Mouse (Mus musculus) spleen, postnatal 4 days (tissue): ENCODE measurements around the gene Cd8a.

Source experiments
- DNase-seq, 2 experiments: peaks; one replicate each; pipeline ENCODE4 v3.0.0; 2022; ENCODE audit warnings: low spot score in 2 of 2

Gene Cd8a

GRCm38 (mm10) chr6:71371085-71371605 is 2.1 kb upstream of the Cd8a start:
- no peak for DNase-seq

- DNase-seq: no peak
Observed at GRCm38 (mm10) chr6:71372041-71372720, 1.0 kb upstream of the Cd8a start.

GRCm38 (mm10) chr6:71374311-71374829 is 1.1 kb downstream of the Cd8a start:
- DNase-seq: no peak

DNA sequence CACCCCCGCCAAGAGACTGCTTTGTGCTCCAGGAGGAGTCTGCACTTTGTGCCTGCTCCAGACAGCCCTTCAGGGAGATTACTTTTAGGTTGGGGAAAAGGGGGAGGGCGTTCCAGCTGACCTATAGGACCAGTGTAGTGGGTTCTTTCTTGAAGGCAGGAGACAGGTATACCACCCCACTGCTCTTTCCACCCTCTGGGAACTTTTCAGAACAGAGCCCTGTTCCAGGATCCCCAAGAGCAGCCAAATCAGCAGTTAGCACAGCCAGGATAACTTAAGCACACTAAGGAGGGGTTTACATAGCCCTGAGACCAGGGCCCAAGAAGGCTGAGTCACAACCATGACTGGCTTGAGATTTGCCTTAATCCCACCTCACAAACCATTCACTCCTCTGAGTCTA is 1.7 kb downstream of the Cd8a start:
- DNase-seq: no peak

GRCm38 (mm10) chr6:71376711-71377110 is 3.5 kb downstream of the Cd8a start:
- no peak for DNase-seq

- DNase-seq: no peak
Observed at GRCm38 (mm10) chr6:71381654-71382053, 8.4 kb downstream of the Cd8a start.

GRCm38 (mm10) chr6:71390496-71390895 is 17.3 kb downstream of the Cd8a start:
- DNase-seq: no peak

DNA sequence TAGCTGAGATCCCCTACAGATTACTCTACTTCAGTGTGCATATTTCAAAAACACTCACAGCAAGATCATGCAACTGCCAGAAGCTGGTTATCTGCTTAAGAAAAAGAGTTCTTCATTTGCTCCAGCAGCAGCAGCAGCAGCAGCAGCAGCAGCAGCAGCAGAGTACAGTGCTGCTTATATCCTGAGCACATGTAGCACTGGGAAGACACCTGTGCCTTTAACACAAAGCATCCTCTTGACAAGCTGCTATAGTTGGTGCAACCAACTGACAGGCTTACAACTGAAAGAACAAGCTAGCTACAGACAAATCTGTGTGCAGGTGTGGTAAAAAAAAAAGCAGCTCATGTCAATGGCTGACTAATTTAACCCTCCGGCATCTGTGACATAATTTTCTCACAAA is 22.8 kb downstream of the Cd8a start:
- DNase-seq: no peak

DNA sequence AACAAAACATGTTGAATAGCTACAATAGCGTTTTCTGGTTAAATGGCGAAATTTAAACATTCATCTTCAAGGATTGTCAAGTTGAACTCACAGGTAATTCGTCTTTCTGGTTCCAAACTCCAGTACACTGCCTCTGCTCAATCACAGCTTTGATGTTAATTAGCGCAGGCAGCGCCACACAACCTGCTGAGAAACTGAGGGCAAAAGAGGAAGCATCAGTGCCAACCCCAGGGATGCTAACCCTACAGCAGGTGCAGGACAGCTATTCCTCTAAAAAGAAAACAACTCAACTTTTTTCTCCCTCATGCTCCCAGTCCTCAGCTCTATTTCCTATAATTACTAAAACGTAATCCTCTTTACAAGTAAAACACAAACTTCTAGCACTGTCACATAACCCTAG is 23.5 kb downstream of the Cd8a start:
- DNase-seq: no peak

DNA sequence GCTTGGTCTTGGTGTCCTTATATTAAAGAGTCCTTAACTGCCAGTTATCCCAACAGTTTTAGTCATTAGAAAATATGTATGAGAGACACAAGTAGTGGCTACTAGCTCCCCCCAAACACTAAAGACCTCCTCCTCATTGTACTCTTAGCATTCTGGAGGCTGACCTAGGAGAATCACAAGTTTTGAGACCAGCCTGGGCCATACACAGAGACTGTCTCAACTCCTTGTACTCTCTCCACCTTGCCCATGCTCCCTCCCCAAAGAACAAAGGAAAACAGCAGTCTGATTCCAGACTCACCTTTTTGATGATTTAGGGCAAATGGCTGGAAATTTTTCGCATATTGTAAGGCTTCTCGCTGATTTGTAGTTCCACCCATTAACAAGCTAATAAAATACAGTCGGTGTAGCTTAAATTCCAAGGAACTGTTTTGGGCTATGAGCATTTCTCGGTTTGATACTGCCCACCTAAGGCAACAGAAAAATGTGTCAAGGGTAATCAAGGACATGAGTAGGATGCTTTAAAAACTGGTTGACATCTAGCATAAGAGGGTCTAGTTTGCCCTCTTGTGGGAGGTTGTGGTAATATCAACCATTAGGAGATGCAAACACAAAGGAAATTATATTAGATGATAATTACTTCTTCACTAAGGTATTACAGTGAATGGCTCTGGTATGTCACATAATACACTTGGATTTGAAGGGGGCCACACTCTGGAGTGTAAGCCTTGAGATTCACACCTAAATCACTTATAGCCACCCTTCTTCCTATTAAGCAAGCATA is 25.8 kb downstream of the Cd8a start:
- DNase-seq: no peak

GRCm38 (mm10) chr6:71414624-71415023 is 41.4 kb downstream of the Cd8a start:
- no peak for DNase-seq

DNA sequence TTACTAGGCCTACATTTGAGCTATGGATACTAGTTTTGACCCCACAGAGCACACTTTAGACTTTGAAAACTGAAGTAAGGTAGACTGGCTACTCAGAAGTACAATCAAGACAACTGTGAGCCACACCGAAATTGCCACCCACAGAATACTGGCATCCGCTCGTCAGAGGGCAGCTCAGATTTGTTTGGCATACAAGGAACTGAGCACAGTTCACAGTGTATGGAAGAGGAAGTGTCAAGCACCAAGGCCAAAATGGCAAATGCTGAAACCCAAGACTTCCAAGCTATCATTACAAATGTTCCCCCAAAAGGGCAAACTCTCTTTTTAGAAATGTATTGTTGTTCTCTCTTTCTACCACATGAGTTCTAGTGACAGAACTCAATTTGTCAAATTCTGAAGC is 42.2 kb downstream of the Cd8a start:
- no peak for DNase-seq

DNA sequence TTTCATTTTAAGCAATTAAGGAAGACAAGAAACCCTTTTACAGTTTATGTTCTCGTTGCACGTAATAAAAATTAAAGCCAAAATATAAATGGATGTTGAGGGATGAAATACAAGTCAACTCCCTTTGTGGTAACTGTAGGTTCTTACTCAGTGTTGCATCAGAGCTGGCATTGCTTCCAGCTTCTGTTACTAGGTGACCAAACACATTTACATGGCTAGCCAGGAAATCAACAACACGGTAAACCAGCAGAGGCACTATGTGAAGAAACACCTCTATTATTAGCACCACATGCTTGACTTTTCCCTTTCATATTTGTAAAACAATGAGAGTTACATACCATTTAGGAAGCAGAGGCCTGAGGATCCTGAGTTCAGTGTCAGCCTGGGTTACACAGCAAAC is 45.6 kb downstream of the Cd8a start:
- DNase-seq: no peak

DNA sequence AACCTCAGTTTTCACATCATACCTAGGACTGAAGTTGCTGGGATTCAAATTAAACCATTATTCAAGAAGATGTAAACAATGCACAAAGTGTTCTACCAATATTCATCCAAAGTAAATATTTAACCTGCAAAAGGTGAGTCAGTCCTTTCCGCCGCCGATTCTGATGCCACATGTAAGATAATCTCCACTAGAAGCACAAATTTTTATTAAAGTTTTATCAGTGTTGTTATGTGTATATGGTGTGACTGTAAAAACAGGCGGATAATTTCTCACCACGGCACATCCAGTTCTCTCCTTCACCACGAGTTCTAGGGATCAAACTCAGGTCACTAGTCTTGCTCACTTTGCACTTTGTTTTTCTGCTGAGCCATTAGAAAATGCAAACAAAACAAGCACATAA is 47.6 kb downstream of the Cd8a start:
- DNase-seq: no peak

DNA sequence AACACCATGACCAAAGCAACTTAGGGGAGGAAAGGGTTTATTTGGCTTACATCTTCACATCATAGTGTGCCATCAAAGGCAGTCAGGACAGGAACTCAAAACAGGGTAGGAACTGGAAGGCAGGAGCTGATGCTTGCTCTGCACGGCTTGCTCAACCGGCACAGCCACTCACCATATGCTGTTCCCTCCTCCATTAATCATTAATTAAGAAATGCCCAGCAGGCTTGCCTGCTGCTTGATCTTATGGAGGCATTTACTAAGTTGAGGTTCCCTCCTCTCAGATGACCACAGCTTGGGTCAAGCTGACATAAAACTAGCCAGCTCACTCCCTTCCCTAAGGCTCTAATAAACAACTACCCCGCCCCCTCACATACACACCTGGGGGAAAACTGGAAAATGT is 48.9 kb downstream of the Cd8a start:
- no peak for DNase-seq

GRCm38 (mm10) chr6:71423116-71423515 is 49.9 kb downstream of the Cd8a start:
- no peak for DNase-seq

DNA sequence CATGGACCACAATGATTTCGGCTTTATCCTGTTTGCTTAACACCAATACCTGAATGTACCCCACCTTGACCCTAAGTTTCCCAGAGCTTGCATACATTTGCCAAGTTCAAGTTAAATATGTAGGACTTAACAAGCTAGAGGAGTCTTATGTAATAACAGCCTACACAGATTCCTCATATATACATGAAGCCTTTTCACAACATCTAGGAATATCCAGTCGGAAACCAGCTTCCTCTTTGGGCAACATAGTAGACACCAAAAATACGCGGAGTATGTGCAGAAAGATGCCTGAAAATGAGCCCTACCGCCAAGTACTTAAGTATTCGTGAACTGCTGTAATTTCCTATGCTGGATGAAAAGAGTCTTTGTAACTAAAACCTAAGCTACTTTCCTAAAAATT is 52.5 kb downstream of the Cd8a start:
- DNase-seq: no peak

GRCm38 (mm10) chr6:71427996-71428725 is 54.9 kb downstream of the Cd8a start:
- DNase-seq: no peak
